Mouse (Mus musculus) megakaryocyte, embryonic 14.5 days (primary cell): ENCODE data around the gene Dok7.

Source experiments
- FLI1 ChIP-seq: IDR thresholded peaks from 2 replicates; pipeline ENCODE4 v1.6.1; 2012; ENCODE audit warnings: low read length, inconsistent platforms, mixed read lengths
- GATA1 ChIP-seq: IDR thresholded peaks from 3 replicates; pipeline ENCODE4 v1.6.1; 2012; ENCODE audit warnings: mixed read lengths, low read length, inconsistent platforms, borderline replicate concordance

GRCm38 (mm10) chr5:35073235-35073634 lies 16.7 kb downstream of the Dok7 start:
- no peak for TF ChIP-seq GATA1
- TF ChIP-seq FLI1: no peak
